In the genomic region with DNA sequence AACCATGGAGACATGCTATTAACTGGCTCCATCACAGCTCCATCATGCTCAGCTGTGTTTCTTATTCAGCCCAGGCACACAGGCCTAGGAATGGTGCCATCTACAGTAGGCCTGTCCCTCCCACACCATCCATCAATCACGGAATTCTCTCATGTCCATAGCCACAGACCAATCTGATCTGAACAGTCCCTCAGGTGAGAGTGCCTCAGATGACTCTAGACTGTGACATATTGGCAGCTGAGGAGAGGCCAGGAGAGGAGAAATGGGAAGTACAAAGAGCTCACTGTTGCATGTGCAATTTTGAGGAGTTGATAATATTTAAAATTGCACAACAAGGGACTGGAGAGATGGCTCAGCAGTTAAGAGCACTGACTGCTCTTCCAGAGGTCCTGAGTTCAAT, we compare ENCODE assay signal across 30 mouse cellular contexts. TPM values are rescaled to one million over a fixed set of nuclear protein-coding genes. Genes with fewer than 3 reads are reported as not detected.
A peak's percentile ranks its signal among the peaks of the same experiment; 100 is the strongest.
DNase-seq lines count a peak whose midpoint lies in the region; ATAC-seq and TF ChIP-seq lines count a peak whose summit lies in the region.
"Had no signal": no experiment of that assay in that cellular context is flagged by ENCODE, and none has a peak within 500 bp of the region (broad histone marks: within the 10 kb centered on the region; RNA-seq: fewer than 3 reads in every experiment).

No protein-coding gene starts in this region.

- no peaks in the 10 kb centered on the region for H3K79me2 ChIP-seq in liver, adult 2 months (ENCODE audit: control insufficient read depth, insufficient read depth, low read length)

- H3K9ac ChIP-seq in liver, adult 2 months (ENCODE audit: low read depth, low read length): no peak overlapping the region
- H3K9ac ChIP-seq: forebrain, embryonic 12.5 days; forebrain, embryonic 15.5 days; heart, embryonic 12.5 days; heart, embryonic 15.5 days; hindbrain, embryonic 14.5 days had no signal

- peaks cover 5% of the 10 kb centered on the region; the same call in 1 of the 2 replicates for H3K4me1 ChIP-seq in liver, adult 2 months (ENCODE audit: control insufficient read depth, insufficient read depth, low read length)
- H3K4me1 ChIP-seq in bone marrow macrophage, adult 2 months (ENCODE audit: control insufficient read depth, insufficient read depth, low read length): peaks cover 29% of the 10 kb centered on the region
- H3K4me1 ChIP-seq: forebrain, embryonic 12.5 days; forebrain, embryonic 15.5 days; heart, embryonic 12.5 days; heart, embryonic 15.5 days had no signal

- no peak overlapping the region for H3K4me3 ChIP-seq in liver, adult 2 months (ENCODE audit: insufficient read depth, low read depth, low read length)
- H3K4me3 ChIP-seq in bone marrow macrophage, adult 2 months (ENCODE audit: insufficient read depth, low read length): no peak overlapping the region
- H3K4me3 ChIP-seq: forebrain, embryonic 12.5 days; forebrain, embryonic 15.5 days; heart, embryonic 12.5 days; heart, embryonic 15.5 days had no signal

- peak; percentile 69 for DNase-seq in liver, adult 2 months (ENCODE audit: extremely low read depth, low read depth, low spot score)
- DNase-seq in liver: no peak
- no peak for DNase-seq in lung, adult 18-20 months
- DNase-seq in kidney, postnatal 36 days: no peak
- DNase-seq in urinary bladder, postnatal 10 days (ENCODE audit: low spot score): no peak
- DNase-seq: adrenal gland, postnatal 10 days; adrenal gland, postnatal 36 days; cerebellum, adult 11-12 months; cerebellum, adult 9-10 months; cerebellum, postnatal 14 days; gastrocnemius, postnatal 25 days; heart, adult 11 months; heart, postnatal 10 days; heart, postnatal 4 days had no signal

- TF ChIP-seq CTCF in liver, adult 2 months (IDR thresholded peaks at IDR 0.05; ENCODE audit: low read depth, low read length): no peak
- TF ChIP-seq CTCF in bone marrow macrophage, adult 2 months (IDR thresholded peaks at IDR 0.05; ENCODE audit: low read depth, low read length): no peak

- peaks cover 15% of the 10 kb centered on the region for H3K36me3 ChIP-seq in liver, adult 2 months (ENCODE audit: control insufficient read depth, insufficient read depth, low read length)
- H3K36me3 ChIP-seq: forebrain, embryonic 15.5 days; heart, embryonic 12.5 days; heart, embryonic 15.5 days had no signal

- no peak for TF ChIP-seq POLR2A in liver, adult 2 months (IDR thresholded peaks at IDR 0.05; ENCODE audit: extremely low read depth, insufficient read depth, low read length)
- TF ChIP-seq POLR2A in bone marrow macrophage, adult 2 months (IDR thresholded peaks at IDR 0.05; ENCODE audit: borderline replicate concordance, low read depth, low read length): no peak

- 30% methylated on average over 1 of the region's 1 CpGs for WGBS in liver, adult 2 months

- peak overlapping the region; percentile 2 for H3K27ac ChIP-seq in liver, adult 2 months (replicated peaks; ENCODE audit: insufficient read depth, low read depth, low read length)
- H3K27ac ChIP-seq in bone marrow macrophage, adult 2 months (ENCODE audit: insufficient read depth, low read depth, low read length): 0 out of 2 replicates have a peak overlapping the region, but pooled peaks have one; percentile 7
- H3K27ac ChIP-seq: forebrain, embryonic 12.5 days; forebrain, embryonic 15.5 days; heart, embryonic 15.5 days; hindbrain, embryonic 14.5 days; hindbrain, postnatal 0 days had no signal

- H3K27me3 ChIP-seq in liver, adult 2 months (ENCODE audit: control insufficient read depth, insufficient read depth, low read length): no peaks in the 10 kb centered on the region
- H3K27me3 ChIP-seq: forebrain, embryonic 12.5 days; forebrain, embryonic 15.5 days; heart, embryonic 12.5 days; heart, embryonic 15.5 days; Patski had no signal

- peak; percentile 50 for ATAC-seq in granulocyte monocyte progenitor cell, adult 5-6 weeks (replicated peaks; ENCODE audit: poor library complexity, severe bottlenecking)
- ATAC-seq: forebrain, embryonic 15.5 days; hindbrain, postnatal 0 days; inflammation-experienced regulatory T-cells, adult 6 months; intestine, embryonic 16.5 days; Patski had no signal

RNA-seq across cellular contexts. Expression of a gene that starts 7.1 kb away (rescaled TPM):
- total RNA-seq in liver, adult 2 months (2014; rRNA removed): 3.7 and 4.2 TPM in 2 replicates
- 2.8 and 4.8 TPM in 2 replicates for polyA plus RNA-seq in liver, adult 2 months (2012; rRNA removed)
- 5.1 and 5.8 TPM in 2 replicates for polyA plus RNA-seq in bone marrow macrophage, adult 2 months (2012; ENCODE audit: insufficient read depth, insufficient read length, missing spikeins)
- total RNA-seq in granulocyte monocyte progenitor cell, adult 5-6 weeks (2014; fragmentation: Nextera tagmentation): 2.0 and 2.9 TPM in 2 replicates
- 0.36 and 0.65 TPM in 2 replicates for total RNA-seq in granulocyte monocyte progenitor cell, adult 5-6 weeks (2017)
- polyA plus RNA-seq: inflammation-experienced regulatory T-cells, adult 6 months had no signal

RNA-seq across cellular contexts. Expression of a gene that starts 29.5 kb away (rescaled TPM):
- not detected in 2 replicates for total RNA-seq in liver, adult 2 months (2014; rRNA removed)
- not detected in 2 replicates for polyA plus RNA-seq in liver, adult 2 months (2012; rRNA removed)
- not detected in 2 replicates for polyA plus RNA-seq in bone marrow macrophage, adult 2 months (2012; ENCODE audit: insufficient read depth, insufficient read length, missing spikeins)
- not detected in 2 replicates for total RNA-seq in granulocyte monocyte progenitor cell, adult 5-6 weeks (2014; fragmentation: Nextera tagmentation)
- total RNA-seq in granulocyte monocyte progenitor cell, adult 5-6 weeks (2017): not detected in 2 replicates
- total RNA-seq: adrenal gland, adult 18-20 months; adrenal gland, postnatal 36 days; gastrocnemius, adult 8-10 months; gastrocnemius, postnatal 25 days; hindbrain, postnatal 0 days had no signal
- polyA plus RNA-seq: embryonic facial prominence, embryonic 11.5 days; embryonic facial prominence, embryonic 14.5 days; forebrain, embryonic 12.5 days; heart, embryonic 12.5 days; hindbrain, embryonic 11.5 days; hindbrain, embryonic 14.5 days; hindbrain, postnatal 0 days; inflammation-experienced regulatory T-cells, adult 6 months had no signal

RNA-seq across cellular contexts. Expression of a gene that starts 37.6 kb away (rescaled TPM):
- 204 and 276 TPM in 2 replicates for total RNA-seq in liver, adult 2 months (2014; rRNA removed)
- 154 and 166 TPM in 2 replicates for polyA plus RNA-seq in liver, adult 2 months (2012; rRNA removed)
- 5.5 and 6.1 TPM in 2 replicates for polyA plus RNA-seq in bone marrow macrophage, adult 2 months (2012; ENCODE audit: insufficient read depth, insufficient read length, missing spikeins)
- total RNA-seq in granulocyte monocyte progenitor cell, adult 5-6 weeks (2014; fragmentation: Nextera tagmentation): 4.4 and 7.4 TPM in 2 replicates
- total RNA-seq in granulocyte monocyte progenitor cell, adult 5-6 weeks (2017): 2.8 and 4.1 TPM in 2 replicates

RNA-seq across cellular contexts. Expression of a gene that starts 49.9 kb away (rescaled TPM):
- 0.92 and 1.1 TPM in 2 replicates for total RNA-seq in liver, adult 2 months (2014; rRNA removed)
- polyA plus RNA-seq in liver, adult 2 months (2012; rRNA removed): 0.85 and 1.1 TPM in 2 replicates
- 4.6 and 5.7 TPM in 2 replicates for polyA plus RNA-seq in bone marrow macrophage, adult 2 months (2012; ENCODE audit: insufficient read depth, insufficient read length, missing spikeins)
- total RNA-seq in granulocyte monocyte progenitor cell, adult 5-6 weeks (2014; fragmentation: Nextera tagmentation): 10.4 and 17.7 TPM in 2 replicates
- total RNA-seq in granulocyte monocyte progenitor cell, adult 5-6 weeks (2017): 4.2 and 4.6 TPM in 2 replicates

RNA-seq across cellular contexts. Expression of a gene that starts 53.6 kb away (rescaled TPM):
- 4.8 and 6.3 TPM in 2 replicates for total RNA-seq in liver, adult 2 months (2014; rRNA removed)
- 9.8 and 11.3 TPM in 2 replicates for polyA plus RNA-seq in liver, adult 2 months (2012; rRNA removed)
- 83.8 and 93.5 TPM in 2 replicates for polyA plus RNA-seq in bone marrow macrophage, adult 2 months (2012; ENCODE audit: insufficient read depth, insufficient read length, missing spikeins)
- 31.1 and 47.6 TPM in 2 replicates for total RNA-seq in granulocyte monocyte progenitor cell, adult 5-6 weeks (2014; fragmentation: Nextera tagmentation)
- total RNA-seq in granulocyte monocyte progenitor cell, adult 5-6 weeks (2017): 16.4 and 24.2 TPM in 2 replicates

Comparison
In these comparisons a context has a peak if more than half of its experiments do, and no peak if none do; other contexts are left out.
1. RNA of a gene that starts 37.6 kb away (total RNA-seq): 204 to 276 TPM in liver, adult 2 months; 2.8 to 7.4 TPM in granulocyte monocyte progenitor cell, adult 5-6 weeks; every median in the first group is over 10 times any median in the second.